Mouse (Mus musculus) liver, adult (tissue): ENCODE data around the gene Rerg.

Source experiments
- GATA4 ChIP-seq: IDR thresholded peaks from 2 replicates; pipeline ENCODE4 v1.6.1; 2014; ENCODE audit warnings: mild to moderate bottlenecking, low read length; ENCODE audit not compliant: insufficient replicate concordance

Rerg gene

GRCm38 (mm10) chr6:137111266-137111813 lies 59.0 kb downstream of the Rerg start:
- TF ChIP-seq GATA4 = no peak

DNA sequence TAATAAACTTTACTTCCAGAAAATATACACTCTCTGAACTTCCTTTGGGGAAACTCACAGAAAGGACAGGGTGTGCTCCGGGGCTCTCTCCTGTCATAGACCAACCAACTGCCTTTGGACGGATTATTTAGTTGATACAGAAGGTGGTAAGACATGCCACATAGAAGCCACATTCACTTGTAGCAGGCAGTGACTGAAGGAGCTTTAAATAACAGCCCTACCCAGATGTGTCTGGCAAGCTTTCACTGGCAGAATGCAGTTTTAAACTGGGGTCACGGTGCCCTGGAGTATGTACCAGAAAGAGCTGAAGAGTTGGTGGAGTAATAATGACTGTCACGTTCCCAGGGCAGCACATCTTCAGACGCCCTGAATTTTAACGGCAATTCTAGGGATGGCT lies 59.5 kb downstream of the Rerg start:
- TF ChIP-seq GATA4 = no peak

GRCm38 (mm10) chr6:137109811-137110777 lies 60.2 kb downstream of the Rerg start:
- TF ChIP-seq GATA4 = no peak

GRCm38 (mm10) chr6:137105285-137105684 lies 65.0 kb downstream of the Rerg start:
- TF ChIP-seq GATA4 = peak; percentile 24; the same call in 1 of the 2 replicates

- TF ChIP-seq GATA4 = no peak
Observed at GRCm38 (mm10) chr6:137102662-137103179, 67.6 kb downstream of the Rerg start.

GRCm38 (mm10) chr6:137101886-137102661 lies 68.2 kb downstream of the Rerg start:
- TF ChIP-seq GATA4 = no peak

GRCm38 (mm10) chr6:137100259-137100658 lies 70.0 kb downstream of the Rerg start:
- no peak for TF ChIP-seq GATA4

DNA sequence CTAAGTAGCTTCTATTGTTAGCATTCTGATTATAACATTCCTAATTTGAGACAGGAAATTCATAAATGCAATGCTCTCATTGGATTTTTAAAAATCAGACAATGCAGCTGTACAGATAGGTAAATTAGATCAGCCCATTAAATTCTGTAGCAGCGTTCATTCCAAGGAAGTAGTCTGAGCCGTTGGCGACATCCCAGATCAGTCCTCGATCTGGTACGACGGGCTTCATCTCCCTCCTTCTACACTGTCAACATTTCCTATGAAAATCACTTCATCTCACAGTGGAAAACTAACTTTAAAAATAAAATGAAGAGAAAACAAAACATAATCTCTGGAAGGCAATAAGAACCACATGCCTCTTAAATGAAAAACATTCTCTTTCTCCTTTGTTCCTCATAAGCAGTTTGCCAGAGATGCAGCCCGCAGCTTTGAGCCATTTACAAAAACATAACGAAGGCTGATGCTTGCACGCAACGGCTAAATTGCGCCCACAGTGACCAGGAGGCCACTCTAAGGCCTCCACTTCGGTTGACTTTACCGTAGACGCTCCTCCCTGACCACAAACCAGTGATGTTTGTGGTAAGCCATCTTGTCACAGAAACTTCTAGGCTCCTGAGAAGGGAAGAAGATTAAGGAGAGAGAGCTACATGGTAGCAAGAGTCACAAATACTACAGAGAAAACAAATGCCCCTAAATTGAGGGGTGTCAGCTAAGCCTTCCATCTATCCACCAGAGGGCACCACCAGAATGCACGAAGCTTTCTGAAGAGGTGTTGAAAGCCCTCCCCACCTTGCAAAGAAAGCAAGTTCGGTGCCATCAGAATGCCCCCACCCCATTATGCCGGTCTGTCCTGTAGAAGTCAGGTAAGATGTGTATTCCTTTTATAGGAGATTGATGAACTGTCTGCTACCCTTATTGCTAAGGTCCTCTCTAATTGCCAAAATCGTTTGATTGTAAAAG lies 71.8 kb downstream of the Rerg start:
- TF ChIP-seq GATA4 = no peak

DNA sequence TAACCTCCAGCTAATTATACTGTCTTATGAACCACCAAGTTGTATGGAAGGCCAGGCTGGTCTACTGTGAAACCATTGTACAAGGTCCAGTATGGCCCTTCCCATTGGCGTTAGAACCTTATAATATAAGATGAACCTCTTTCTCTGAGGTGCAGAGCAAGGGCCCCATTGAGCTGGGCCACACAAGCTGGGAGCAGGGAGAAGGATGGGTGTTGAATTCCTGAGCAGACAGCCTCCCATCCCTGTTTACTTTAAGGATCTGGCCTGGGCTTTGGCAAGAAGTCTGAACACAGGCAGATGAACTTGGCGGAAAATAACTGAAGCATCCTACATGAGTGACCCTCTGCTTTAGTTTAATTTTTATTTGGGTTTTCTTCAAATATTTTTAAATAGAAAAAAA lies 75.8 kb downstream of the Rerg start:
- no peak for TF ChIP-seq GATA4

- TF ChIP-seq GATA4 = no peak
Observed at GRCm38 (mm10) chr6:137088469-137088868, 81.8 kb downstream of the Rerg start.

GRCm38 (mm10) chr6:137087956-137088355 lies 82.3 kb downstream of the Rerg start:
- no peak for TF ChIP-seq GATA4

GRCm38 (mm10) chr6:137087470-137087869 lies 82.8 kb downstream of the Rerg start:
- peak; percentile 23; the same call in 1 of the 2 replicates for TF ChIP-seq GATA4

DNA sequence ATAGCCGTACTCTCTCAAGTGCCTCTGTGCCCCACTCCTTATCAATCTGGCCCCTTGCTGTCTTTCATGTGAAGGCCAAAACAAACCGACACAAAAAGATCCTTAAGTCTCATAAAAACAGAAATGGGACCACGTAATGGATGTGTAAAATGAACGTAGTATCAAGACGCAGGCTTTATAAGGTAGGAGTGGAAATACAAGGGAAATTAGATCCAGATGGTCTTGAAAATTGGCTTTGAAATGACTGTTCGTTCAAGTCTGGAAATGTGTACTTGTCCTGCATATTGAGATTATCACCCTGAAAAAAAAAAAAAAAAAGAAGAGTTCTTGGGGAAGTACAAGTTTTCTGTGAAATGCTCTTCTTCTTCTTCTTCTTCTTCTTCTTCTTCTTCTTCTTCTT lies 90.6 kb downstream of the Rerg start:
- no peak for TF ChIP-seq GATA4

GRCm38 (mm10) chr6:137076731-137077130 lies 93.6 kb downstream of the Rerg start:
- no peak for TF ChIP-seq GATA4
